Mouse (Mus musculus) CH12.LX (cell line): Measurements from ENCODE around the gene Slc4a4. TPM values are rescaled to one million over a fixed set of nuclear protein-coding genes. Genes with fewer than 3 reads are reported as not detected.

Source experiments
- DNase-seq: peaks from one replicate; pipeline ENCODE4 v3.0.0-alpha.2; 2013; ENCODE audit errors: extremely low read depth
- H3K27ac ChIP-seq: 2 replicates; pipeline ENCODE4 v1.5.1; 2012; ENCODE audit warnings: low read depth, mild to moderate bottlenecking, control low read depth, moderate library complexity; ENCODE audit not compliant: insufficient read depth
- H3K27me3 ChIP-seq: replicated peaks from 2 replicates; pipeline ENCODE3; 2012; ENCODE audit warnings: inconsistent platforms
- H3K36me3 ChIP-seq, 2 experiments: replicated peaks in 1 of 2; 2 replicates each; pipeline versions ENCODE3 to v1.6.1; 2012; ENCODE audit warnings: inconsistent platforms in 1 of 2, low read length in 1 of 2, mild to moderate bottlenecking in 1 of 2, mixed read lengths in 1 of 2, moderate library complexity in 1 of 2; ENCODE audit not compliant: control insufficient read depth in 1 of 2, insufficient read depth in 1 of 2
- H3K4me1 ChIP-seq, 2 experiments: 2 replicates each; pipeline ENCODE4 v1.6.1; 2012; ENCODE audit warnings: inconsistent platforms in 1 of 2, moderate library complexity in 1 of 2; ENCODE audit not compliant: insufficient read depth in 2 of 2, control insufficient read depth in 1 of 2
- H3K4me2 ChIP-seq: 2 replicates; pipeline ENCODE4 v1.6.1; 2012; ENCODE audit warnings: low read depth, mild to moderate bottlenecking, control low read depth; ENCODE audit not compliant: poor library complexity, insufficient read depth, severe bottlenecking
- H3K4me3 ChIP-seq, 3 experiments: fragments of 150-350 bp in 1 of 3; sonication (generic) in 1 of 3; replicated peaks in 1 of 3; 2 replicates each; pipeline versions ENCODE3 to v1.5.1; 2011 to 2012; ENCODE audit warnings: low read depth in 2 of 3, low read length in 2 of 3, mild to moderate bottlenecking in 2 of 3, moderate library complexity in 2 of 3, control low read depth in 1 of 3, improper control_type of control experiment in 1 of 3, inconsistent platforms in 1 of 3, mixed read lengths in 1 of 3; ENCODE audit not compliant: poor library complexity in 1 of 3
- H3K79me2 ChIP-seq: replicated peaks from 2 replicates; pipeline ENCODE4 v1.6.1; 2012; ENCODE audit warnings: mild to moderate bottlenecking, moderate library complexity; ENCODE audit not compliant: control insufficient read depth, poor library complexity, insufficient read depth, severe bottlenecking; ENCODE audit errors: extremely low read depth
- H3K9ac ChIP-seq: 2 replicates; pipeline ENCODE4 v1.6.1; 2012; ENCODE audit warnings: low read depth, mild to moderate bottlenecking, control low read depth, moderate library complexity; ENCODE audit not compliant: insufficient read depth
- H3K9me3 ChIP-seq: replicated peaks from 2 replicates; pipeline ENCODE3; 2012; ENCODE audit warnings: low read length, inconsistent platforms, mixed read lengths
- CHD2 ChIP-seq: IDR thresholded peaks from 2 replicates; pipeline ENCODE4 v1.6.1; 2011; ENCODE audit warnings: low read length, improper control_type of control experiment
- CTCF ChIP-seq, 2 experiments: IDR thresholded peaks in 1 of 2; conservative IDR thresholded peaks in 1 of 2; 2 replicates each; pipeline ENCODE4 v1.5.1; 2011 to 2012; ENCODE audit warnings: low read depth in 2 of 2, low read length in 2 of 2, improper control_type of control experiment in 1 of 2, inconsistent platforms in 1 of 2, mild to moderate bottlenecking in 1 of 2, moderate library complexity in 1 of 2
- E2F4 ChIP-seq: IDR thresholded peaks from 2 replicates; pipeline ENCODE4 v1.6.1; 2011; ENCODE audit warnings: low read depth, low read length, improper control_type of control experiment; ENCODE audit not compliant: insufficient replicate concordance
- ELF1 ChIP-seq: IDR thresholded peaks from 2 replicates; pipeline ENCODE4 v1.6.1; 2014; ENCODE audit warnings: low read depth, mild to moderate bottlenecking, inconsistent platforms, low read length, improper control_type of control experiment
- EP300 ChIP-seq: IDR thresholded peaks from 2 replicates; pipeline ENCODE4 v1.6.1; 2011; ENCODE audit warnings: low read length, improper control_type of control experiment
- ETS1 ChIP-seq: conservative IDR thresholded peaks from 2 replicates; pipeline ENCODE4 v1.6.1; 2012; ENCODE audit warnings: low read depth, mild to moderate bottlenecking, inconsistent platforms, low read length, improper control_type of control experiment, moderate library complexity
- HCFC1 ChIP-seq: IDR thresholded peaks from 2 replicates; pipeline ENCODE4 v1.6.1; 2012; ENCODE audit warnings: low read depth, mild to moderate bottlenecking, inconsistent platforms, low read length, improper control_type of control experiment
- IRF4 ChIP-seq: IDR thresholded peaks from 2 replicates; pipeline ENCODE4 v1.6.1; 2014; ENCODE audit warnings: low read depth, mild to moderate bottlenecking, inconsistent platforms, low read length, improper control_type of control experiment
- JUN ChIP-seq: IDR thresholded peaks from 2 replicates; pipeline ENCODE4 v1.6.1; 2011; ENCODE audit warnings: low read depth, mild to moderate bottlenecking, low read length, improper control_type of control experiment, moderate library complexity; ENCODE audit not compliant: insufficient read depth
- JUND ChIP-seq: conservative IDR thresholded peaks from 2 replicates; pipeline ENCODE4 v1.6.1; 2011; ENCODE audit warnings: low read depth, low read length, improper control_type of control experiment
- MAX ChIP-seq: IDR thresholded peaks from 2 replicates; pipeline ENCODE4 v1.6.1; 2011; ENCODE audit warnings: low read length, improper control_type of control experiment
- MAZ ChIP-seq: IDR thresholded peaks from 2 replicates; pipeline ENCODE4 v1.6.1; 2012; ENCODE audit warnings: low read depth, mild to moderate bottlenecking, inconsistent platforms, low read length, improper control_type of control experiment, moderate library complexity
- MEF2A ChIP-seq: IDR thresholded peaks from 2 replicates; pipeline ENCODE4 v1.6.1; 2014; ENCODE audit warnings: low read depth, mild to moderate bottlenecking, inconsistent platforms, low read length, improper control_type of control experiment, borderline replicate concordance
- NRF1 ChIP-seq: IDR thresholded peaks from 2 replicates; pipeline ENCODE4 v1.6.1; 2014; ENCODE audit warnings: low read depth, mild to moderate bottlenecking, inconsistent platforms, low read length, improper control_type of control experiment, moderate library complexity
- PAX5 ChIP-seq: IDR thresholded peaks from 2 replicates; pipeline ENCODE4 v1.6.1; 2012; ENCODE audit warnings: low read length, inconsistent platforms, mixed read lengths
- POLR2A ChIP-seq: IDR thresholded peaks from 2 replicates; pipeline ENCODE4 v1.6.1; 2011; ENCODE audit warnings: low read depth, mild to moderate bottlenecking, improper control_type of control experiment, low read length
- POLR2AphosphoS2 ChIP-seq: IDR thresholded peaks from 2 replicates; pipeline ENCODE4 v1.6.1; 2011; ENCODE audit warnings: low read depth, low read length, improper control_type of control experiment
- RAD21 ChIP-seq: IDR thresholded peaks from 2 replicates; pipeline ENCODE4 v1.6.1; 2011; ENCODE audit warnings: low read depth, mild to moderate bottlenecking, low read length, improper control_type of control experiment, moderate library complexity
- RCOR1 ChIP-seq: conservative IDR thresholded peaks from 2 replicates; pipeline ENCODE4 v1.6.1; 2012; ENCODE audit warnings: low read depth, mild to moderate bottlenecking, inconsistent platforms, low read length, improper control_type of control experiment
- SMC3 ChIP-seq: IDR thresholded peaks from 2 replicates; pipeline ENCODE4 v1.6.1; 2011; ENCODE audit warnings: low read depth, low read length, improper control_type of control experiment
- TBP ChIP-seq: conservative IDR thresholded peaks from 2 replicates; pipeline ENCODE4 v1.6.1; 2011; ENCODE audit warnings: low read depth, low read length, improper control_type of control experiment
- UBTF ChIP-seq: IDR thresholded peaks from 2 replicates; pipeline ENCODE4 v1.6.1; 2012; ENCODE audit warnings: low read depth, mild to moderate bottlenecking, inconsistent platforms, low read length, improper control_type of control experiment, moderate library complexity
- ZC3H11A ChIP-seq: IDR thresholded peaks from 2 replicates; pipeline ENCODE4 v1.6.1; 2012; ENCODE audit warnings: low read depth, mild to moderate bottlenecking, inconsistent platforms, low read length, improper control_type of control experiment
- ZMIZ1 ChIP-seq: IDR thresholded peaks from 2 replicates; pipeline ENCODE4 v1.6.1; 2012; ENCODE audit warnings: low read depth, mild to moderate bottlenecking, inconsistent platforms, low read length, improper control_type of control experiment
- dilution Hi-C: fragments of 300-500 bp; cut with MboI; formaldehyde crosslinking; loops from 2 replicates; pipeline ENCODE4 v1.14.3; 2020; ENCODE audit warnings: low sequenced_read_pairs; ENCODE audit not compliant: extremely low pct_unique_long_range_greater_than_20kb, extremely low pct_ligation_motif_present
- in situ Hi-C: fragments of 300-500 bp; cut with MboI; formaldehyde crosslinking; loops from 3 replicates; pipeline ENCODE4 v1.14.3; 2019; ENCODE audit warnings: low sequenced_read_pairs, low pct_ligation_motif_present, low pct_unique_long_range_greater_than_20kb, mixed read lengths
- polyA plus RNA-seq: library from polyadenylated mRNA; unstranded; fragments of >175 nt; gene quantifications from 2 replicates; pipeline ENCODE4 v1.2.1, GENCODE M21; 2012; ENCODE audit warnings: low read depth; ENCODE audit not compliant: insufficient read length
- total RNA-seq, 2 experiments: library from RNA; depleted of rRNA; stranded (reverse); fragments of 300-350 nt in 1 of 2; fragments of >200 nt in 1 of 2; gene quantifications; 2 replicates each; pipeline ENCODE4 v1.2.3; 2012 to 2014

The Slc4a4 gene
- total and polyA plus RNA-seq, 3 experiments, result not detected

- dilution Hi-C loops, result no loop called here
- H3K9me3 ChIP-seq, result no peaks in the 10 kb centered on the region
Measured at GRCm38 (mm10) chr5:89171025-89171718, 284.6 kb downstream of the Slc4a4 start.

GRCm38 (mm10) chr5:89190063-89190462 is 303.4 kb downstream of the Slc4a4 start:
- dilution Hi-C loops (no loop called here), in situ Hi-C loops (no loop called here)
- no peak for DNase-seq
- no peak overlapping the region for H3K4me3 ChIP-seq
- H3K4me1 ChIP-seq, result no peaks in the 10 kb centered on the region
- H3K9ac ChIP-seq, result no peak overlapping the region
- no peaks in the 10 kb centered on the region for H3K79me2 ChIP-seq
- H3K9me3 ChIP-seq, result no peaks in the 10 kb centered on the region
- no peak overlapping the region for H3K27ac ChIP-seq
- no peak for TF ChIP-seq ELF1
- no peak for TF ChIP-seq HCFC1
- TF ChIP-seq PAX5, result no peak
- no peak for TF ChIP-seq TBP
- TF ChIP-seq CHD2, result no peak
- no peak for TF ChIP-seq RAD21
- no peak for TF ChIP-seq ETS1
- H3K4me2 ChIP-seq, result no peak overlapping the region
- no peaks in the 10 kb centered on the region for H3K27me3 ChIP-seq
- no peaks in the 10 kb centered on the region for H3K36me3 ChIP-seq

More at GRCm38 (mm10) chr5:89171025-89171718, 284.6 kb downstream of the Slc4a4 start:
- no peak overlapping the region for H3K4me3 ChIP-seq
- no peaks in the 10 kb centered on the region for H3K36me3 ChIP-seq
- no peak overlapping the region for H3K9ac ChIP-seq
- H3K79me2 ChIP-seq, result no peaks in the 10 kb centered on the region
- no peak overlapping the region for H3K27ac ChIP-seq
- H3K27me3 ChIP-seq, result no peaks in the 10 kb centered on the region
- DNase-seq, result no peak
- H3K4me1 ChIP-seq, result no peaks in the 10 kb centered on the region
- no peak overlapping the region for H3K4me2 ChIP-seq
- in situ Hi-C loops, result no loop called here
- TF ChIP-seq ZC3H11A (no peak), SMC3 (no peak), RAD21 (no peak), JUN (no peak), MEF2A (no peak), CHD2 (no peak), TBP (no peak), ETS1 (no peak)

- dilution Hi-C loops (no loop called here), in situ Hi-C loops (no loop called here)
- Histone ChIP-seq H3K9ac (no peak overlapping the region), H3K4me3 (no peak overlapping the region), H3K9me3 (no peaks in the 10 kb centered on the region), H3K36me3 (no peaks in the 10 kb centered on the region), H3K27me3 (no peaks in the 10 kb centered on the region), H3K27ac (no peak overlapping the region), H3K79me2 (no peaks in the 10 kb centered on the region), H3K4me1 (peaks cover 0 to 5% of the 10 kb centered on the region in 2 experiments; a peak in 2 of 4 replicates), H3K4me2 (no peak overlapping the region)
- no peak for DNase-seq
- TF ChIP-seq CTCF (conservative IDR thresholded peaks at IDR 0.05 in 1 of 2, IDR thresholded peaks at IDR 0.05 in 1 of 2; ENCODE audit: low read depth in 2 of 2, low read length in 2 of 2) (no peak), POLR2AphosphoS2 (no peak), POLR2A (no peak), IRF4 (no peak), ZMIZ1 (no peak), JUND (no peak), ELF1 (no peak), SMC3 (no peak), NRF1 (no peak), E2F4 (no peak), MAZ (no peak), MAX (no peak), UBTF (no peak), EP300 (no peak), RCOR1 (no peak)
Measured at GRCm38 (mm10) chr5:89194654-89195053, 308.0 kb downstream of the Slc4a4 start.
